In genomic region chr12:79364284-79364683, GRCm38 (mm10) we compare ENCODE assay signal across 29 mouse cellular contexts.
"Had no signal": no experiment of that assay in that cellular context is flagged by ENCODE, and none has a peak within 500 bp of the region (broad histone marks: within the 10 kb centered on the region; RNA-seq: fewer than 3 reads in every experiment).

No protein-coding gene starts in this region.

- H3K4me2 ChIP-seq: limb, embryonic 12.5 days; limb, embryonic 13.5 days; limb, embryonic 15.5 days; liver, embryonic 11.5 days; liver, embryonic 12.5 days; liver, embryonic 13.5 days; liver, embryonic 15.5 days; lung, embryonic 14.5 days; lung, embryonic 15.5 days; midbrain, embryonic 11.5 days; midbrain, embryonic 12.5 days; midbrain, embryonic 13.5 days; midbrain, embryonic 15.5 days had no signal

- H3K36me3 ChIP-seq: limb, embryonic 10.5 days; limb, embryonic 12.5 days; limb, embryonic 13.5 days; limb, embryonic 15.5 days; liver, embryonic 13.5 days; liver, embryonic 15.5 days; lung, embryonic 15.5 days; midbrain, embryonic 10.5 days; midbrain, embryonic 12.5 days; midbrain, embryonic 13.5 days; midbrain, embryonic 15.5 days had no signal

- ATAC-seq: liver, embryonic 12.5 days; midbrain, embryonic 13.5 days; midbrain, embryonic 15.5 days; midbrain, embryonic 16.5 days had no signal

- H3K9ac ChIP-seq: limb, embryonic 12.5 days; limb, embryonic 13.5 days; limb, embryonic 15.5 days; liver, embryonic 12.5 days; liver, embryonic 13.5 days; liver, embryonic 14.5 days; liver, embryonic 15.5 days; lung, embryonic 14.5 days; lung, embryonic 15.5 days; midbrain, embryonic 12.5 days; midbrain, embryonic 13.5 days; midbrain, embryonic 15.5 days had no signal

- DNase-seq: left cerebral cortex, postnatal 4 days; liver, embryonic 13.5 days; lung, adult 18-20 months; lung, adult 2 months; lung, embryonic 14.5 days; lung, postnatal 10 days; lung, postnatal 14 days; lung, postnatal 36 days; lung, postnatal 4 days; midbrain, embryonic 14.5 days had no signal

- H3K4me1 ChIP-seq: limb, embryonic 10.5 days; limb, embryonic 12.5 days; limb, embryonic 15.5 days; liver, embryonic 12.5 days; liver, embryonic 13.5 days; liver, embryonic 15.5 days; lung, embryonic 15.5 days; midbrain, embryonic 12.5 days; midbrain, embryonic 13.5 days; midbrain, embryonic 15.5 days had no signal

- H3K9me3 ChIP-seq: limb, embryonic 10.5 days; limb, embryonic 12.5 days; limb, embryonic 15.5 days; liver, embryonic 12.5 days; liver, embryonic 13.5 days; liver, embryonic 15.5 days; lung, embryonic 15.5 days; midbrain, embryonic 12.5 days; midbrain, embryonic 15.5 days had no signal

- H3K27me3 ChIP-seq: limb, embryonic 12.5 days; limb, embryonic 13.5 days; limb, embryonic 15.5 days; liver, embryonic 12.5 days; liver, embryonic 13.5 days; liver, embryonic 15.5 days; lung, embryonic 15.5 days; megakaryocyte, embryonic 14.5 days; midbrain, embryonic 12.5 days; midbrain, embryonic 13.5 days; midbrain, embryonic 15.5 days had no signal

- H3K27ac ChIP-seq: left cerebral cortex, adult 2 months; limb, embryonic 10.5 days; limb, embryonic 12.5 days; limb, embryonic 13.5 days; limb, embryonic 15.5 days; liver, embryonic 12.5 days; liver, embryonic 13.5 days; liver, embryonic 14.5 days; liver, embryonic 15.5 days; macrophage; midbrain, embryonic 10.5 days; midbrain, embryonic 12.5 days; midbrain, embryonic 13.5 days; midbrain, embryonic 15.5 days had no signal

- H3K4me3 ChIP-seq: left cerebral cortex, adult 2 months; limb, embryonic 10.5 days; limb, embryonic 12.5 days; limb, embryonic 13.5 days; limb, embryonic 15.5 days; liver, embryonic 12.5 days; liver, embryonic 13.5 days; liver, embryonic 15.5 days; lung, embryonic 15.5 days; megakaryocyte, embryonic 14.5 days; midbrain, embryonic 10.5 days; midbrain, embryonic 12.5 days; midbrain, embryonic 13.5 days; midbrain, embryonic 15.5 days; myocyte had no signal
